Mouse (Mus musculus): Measurements from ENCODE around the gene Kremen2. TPM values are rescaled to one million over a fixed set of nuclear protein-coding genes. Genes with fewer than 3 reads are reported as not detected.

The Kremen2 gene
- polyA plus RNA-seq, 1 experiment from 2014 or later: 0.63 TPM

- H3K27ac ChIP-seq (ENCODE audit: low read depth, low read length): no peak overlapping the region
- no peaks in the 10 kb centered on the region for H3K9me3 ChIP-seq (replicated peaks; ENCODE audit: control insufficient read depth, low read length)
- H3K27me3 ChIP-seq (ENCODE audit: control insufficient read depth, insufficient read depth, low read length): peaks cover 94% of the 10 kb centered on the region
- H3K36me3 ChIP-seq (ENCODE audit: control insufficient read depth, insufficient read depth, low read length): no peaks in the 10 kb centered on the region
- no peak overlapping the region for H3K9ac ChIP-seq (ENCODE audit: low read depth, low read length)
- ATAC-seq (replicated peaks; ENCODE audit: insufficient number of reproducible peaks, low FRiP score, low TSS enrichment): no peak
- no peak overlapping the region for H3K4me3 ChIP-seq (ENCODE audit: low read depth, low read length)
- WGBS (ENCODE audit: insufficient replicate concordance): 63% methylated on average over 12 of the region's 12 CpGs
- H3K4me2 ChIP-seq: no peak overlapping the region
- peaks cover 32% of the 10 kb centered on the region for H3K4me1 ChIP-seq (ENCODE audit: control insufficient read depth, insufficient read depth, low read length)
These were observed 2.7 kb downstream of the Kremen2 start for GRCm38 (mm10) chr17:23742941-23743340.

GRCm38 (mm10) chr17:23742210-23742793 lies 3.3 kb downstream of the Kremen2 start:
- peaks cover 96% of the 10 kb centered on the region for H3K27me3 ChIP-seq (ENCODE audit: control insufficient read depth, insufficient read depth, low read length)
- H3K4me2 ChIP-seq: peak overlapping the region; percentile 28
- H3K9me3 ChIP-seq (replicated peaks; ENCODE audit: control insufficient read depth, low read length): no peaks in the 10 kb centered on the region
- no peak overlapping the region for H3K9ac ChIP-seq (ENCODE audit: low read depth, low read length)
- H3K4me3 ChIP-seq (ENCODE audit: low read depth, low read length): no peak overlapping the region
- no peak overlapping the region for H3K27ac ChIP-seq (ENCODE audit: low read depth, low read length)
- H3K4me1 ChIP-seq (ENCODE audit: control insufficient read depth, insufficient read depth, low read length): peaks cover 32% of the 10 kb centered on the region
- no peaks in the 10 kb centered on the region for H3K36me3 ChIP-seq (ENCODE audit: control insufficient read depth, insufficient read depth, low read length)
- ATAC-seq (replicated peaks; ENCODE audit: insufficient number of reproducible peaks, low FRiP score, low TSS enrichment): no peak
- 8% methylated on average over 44 of the region's 44 CpGs for WGBS (ENCODE audit: insufficient replicate concordance)

GRCm38 (mm10) chr17:23741359-23742209 lies 4.0 kb downstream of the Kremen2 start:
- Histone ChIP-seq H3K4me1 (ENCODE audit: control insufficient read depth, insufficient read depth, low read length) (peaks cover 32% of the 10 kb centered on the region), H3K9ac (ENCODE audit: low read depth, low read length) (no peak overlapping the region), H3K9me3 (replicated peaks; ENCODE audit: control insufficient read depth, low read length) (no peaks in the 10 kb centered on the region), H3K27ac (ENCODE audit: low read depth, low read length) (no peak overlapping the region), H3K36me3 (ENCODE audit: control insufficient read depth, insufficient read depth, low read length) (no peaks in the 10 kb centered on the region), H3K4me2 (no peak overlapping the region; the same call in 1 of the 2 replicates), H3K27me3 (ENCODE audit: control insufficient read depth, insufficient read depth, low read length) (peaks cover 91% of the 10 kb centered on the region), H3K4me3 (ENCODE audit: low read depth, low read length) (no peak overlapping the region)
- 41% methylated on average over 38 of the region's 38 CpGs for WGBS (ENCODE audit: insufficient replicate concordance)
- ATAC-seq (replicated peaks; ENCODE audit: insufficient number of reproducible peaks, low FRiP score, low TSS enrichment): no peak

GRCm38 (mm10) chr17:23740598-23741021 lies 5.0 kb downstream of the Kremen2 start, which contains the start of gene Paqr4:
Gene Paqr4 (minus strand): TSS chr17:23740867.
- H3K9me3 ChIP-seq (replicated peaks; ENCODE audit: control insufficient read depth, low read length): no peaks in the 10 kb centered on the region
- peak within 1 kb of the TSS; percentile 99 for H3K4me2 ChIP-seq
- peaks cover 1% of the 10 kb centered on the region; the same call in 1 of the 2 replicates for H3K36me3 ChIP-seq (ENCODE audit: control insufficient read depth, insufficient read depth, low read length)
- H3K4me1 ChIP-seq (ENCODE audit: control insufficient read depth, insufficient read depth, low read length): peaks cover 28% of the 10 kb centered on the region
- peak; percentile 7; the same call in 1 of the 2 replicates for ATAC-seq (replicated peaks; ENCODE audit: insufficient number of reproducible peaks, low FRiP score, low TSS enrichment)
- 5% methylated on average over 13 of the region's 13 CpGs for WGBS (ENCODE audit: insufficient replicate concordance)
- H3K27me3 ChIP-seq (ENCODE audit: control insufficient read depth, insufficient read depth, low read length): peaks cover 85% of the 10 kb centered on the region
- peak within 1 kb of the TSS; percentile 67 for H3K4me3 ChIP-seq (ENCODE audit: low read depth, low read length)
- H3K27ac ChIP-seq (ENCODE audit: low read depth, low read length): 0 out of 2 replicates have a peak within 1 kb of the TSS, but pooled peaks have one; percentile 22
- H3K9ac ChIP-seq (ENCODE audit: low read depth, low read length): peak within 1 kb of the TSS; percentile 78

GRCm38 (mm10) chr17:23740136-23740584 lies 5.5 kb downstream of the Kremen2 start:
- Histone ChIP-seq H3K36me3 (ENCODE audit: control insufficient read depth, insufficient read depth, low read length) (peaks cover 5% of the 10 kb centered on the region; the same call in 1 of the 2 replicates), H3K9me3 (replicated peaks; ENCODE audit: control insufficient read depth, low read length) (no peaks in the 10 kb centered on the region), H3K4me2 (peak overlapping the region; percentile 99), H3K27me3 (ENCODE audit: control insufficient read depth, insufficient read depth, low read length) (peaks cover 83% of the 10 kb centered on the region), H3K4me1 (ENCODE audit: control insufficient read depth, insufficient read depth, low read length) (peaks cover 23% of the 10 kb centered on the region), H3K9ac (ENCODE audit: low read depth, low read length) (peak overlapping the region; percentile 78), H3K27ac (ENCODE audit: low read depth, low read length) (0 out of 2 replicates have a peak overlapping the region, but pooled peaks have one; percentile 22), H3K4me3 (ENCODE audit: low read depth, low read length) (peak overlapping the region; percentile 67)
- peak; percentile 74 for ATAC-seq (replicated peaks; ENCODE audit: insufficient number of reproducible peaks, low FRiP score, low TSS enrichment)
- under 1% methylated on average over 46 of the region's 46 CpGs for WGBS (ENCODE audit: insufficient replicate concordance)

GRCm38 (mm10) chr17:23739202-23740135 lies 6.2 kb downstream of the Kremen2 start:
- Histone ChIP-seq H3K4me3 (ENCODE audit: low read depth, low read length) (peak overlapping the region; percentile 67), H3K4me1 (ENCODE audit: control insufficient read depth, insufficient read depth, low read length) (peaks cover 17% of the 10 kb centered on the region), H3K9me3 (replicated peaks; ENCODE audit: control insufficient read depth, low read length) (no peaks in the 10 kb centered on the region), H3K9ac (ENCODE audit: low read depth, low read length) (peak overlapping the region; percentile 78), H3K27ac (ENCODE audit: low read depth, low read length) (0 out of 2 replicates have a peak overlapping the region, but pooled peaks have one; percentile 22), H3K4me2 (peak overlapping the region; percentile 99), H3K27me3 (ENCODE audit: control insufficient read depth, insufficient read depth, low read length) (peaks cover 76% of the 10 kb centered on the region), H3K36me3 (ENCODE audit: control insufficient read depth, insufficient read depth, low read length) (peaks cover 5% of the 10 kb centered on the region; the same call in 1 of the 2 replicates)
- 2% methylated on average over 48 of the region's 48 CpGs for WGBS (ENCODE audit: insufficient replicate concordance)
- ATAC-seq (replicated peaks; ENCODE audit: insufficient number of reproducible peaks, low FRiP score, low TSS enrichment): peak; percentile 15

- Histone ChIP-seq H3K4me3 (ENCODE audit: low read depth, low read length) (peak overlapping the region; percentile 67), H3K27me3 (ENCODE audit: control insufficient read depth, insufficient read depth, low read length) (peaks cover 69% of the 10 kb centered on the region), H3K27ac (ENCODE audit: low read depth, low read length) (no peak overlapping the region), H3K9me3 (replicated peaks; ENCODE audit: control insufficient read depth, low read length) (no peaks in the 10 kb centered on the region), H3K4me2 (peak overlapping the region; percentile 99), H3K4me1 (ENCODE audit: control insufficient read depth, insufficient read depth, low read length) (peaks cover 17% of the 10 kb centered on the region), H3K9ac (ENCODE audit: low read depth, low read length) (no peak overlapping the region), H3K36me3 (ENCODE audit: control insufficient read depth, insufficient read depth, low read length) (peaks cover 8% of the 10 kb centered on the region)
- no peak for ATAC-seq (replicated peaks; ENCODE audit: insufficient number of reproducible peaks, low FRiP score, low TSS enrichment)
- WGBS (ENCODE audit: insufficient replicate concordance): 38% methylated on average over 2 of the region's 2 CpGs
These were observed 6.8 kb downstream of the Kremen2 start for GRCm38 (mm10) chr17:23738836-23739201.

Measured in heart, embryonic 11.5 days (tissue).